Mouse (Mus musculus): ENCODE results near the gene Mtmr6. TPM values are rescaled to one million over a fixed set of nuclear protein-coding genes. Genes with fewer than 3 reads are reported as not detected.

The Mtmr6 gene
- total and polyA plus RNA-seq, 3 experiments = 21.3 to 29.1 TPM; not detected in 1

DNA sequence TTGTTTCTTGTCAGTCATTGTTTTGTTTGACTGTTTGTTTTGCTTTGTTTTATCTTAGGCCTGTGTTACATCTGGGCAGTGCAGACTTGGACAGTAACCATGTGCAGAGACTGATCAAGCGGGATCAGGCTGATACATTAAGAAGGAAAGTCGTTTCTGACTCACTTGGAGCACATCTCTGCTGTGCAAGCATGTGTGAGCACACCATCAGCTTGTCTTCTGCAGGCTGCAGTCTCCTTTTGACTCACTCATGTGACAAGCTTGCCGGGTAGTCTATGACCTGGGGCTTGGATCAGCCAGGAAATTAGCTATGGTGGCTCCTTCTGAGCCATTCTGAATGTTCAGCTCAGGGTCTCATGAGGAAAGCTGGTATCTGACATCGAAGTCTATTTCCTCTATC is 75.5 kb downstream of the Mtmr6 start:
- TF ChIP-seq ZC3H11A (IDR thresholded peaks at IDR 0.05; ENCODE audit: low read depth, low read length) (no peak), JUND (IDR thresholded peaks at IDR 0.05; ENCODE audit: low read depth, low read length) (no peak), NELFE (IDR thresholded peaks at IDR 0.05; ENCODE audit: low read depth, low read length) (no peak), CTCF (IDR thresholded peaks at IDR 0.05 in 2 of 3, conservative IDR thresholded peaks at IDR 0.05 in 1 of 3; ENCODE audit: control insufficient read depth in 1 of 3, insufficient read depth in 1 of 3, low read depth in 2 of 3, low read length in 3 of 3, poor library complexity in 1 of 3, severe bottlenecking in 1 of 3) (no peak), KAT2A (conservative IDR thresholded peaks at IDR 0.05; ENCODE audit: low read depth, low read length) (no peak)
- H3K4me3 ChIP-seq (ENCODE audit: control insufficient read depth in 1 of 2, insufficient read depth in 1 of 2, low read depth in 2 of 2, low read length in 2 of 2) = no peak overlapping the region

DNA sequence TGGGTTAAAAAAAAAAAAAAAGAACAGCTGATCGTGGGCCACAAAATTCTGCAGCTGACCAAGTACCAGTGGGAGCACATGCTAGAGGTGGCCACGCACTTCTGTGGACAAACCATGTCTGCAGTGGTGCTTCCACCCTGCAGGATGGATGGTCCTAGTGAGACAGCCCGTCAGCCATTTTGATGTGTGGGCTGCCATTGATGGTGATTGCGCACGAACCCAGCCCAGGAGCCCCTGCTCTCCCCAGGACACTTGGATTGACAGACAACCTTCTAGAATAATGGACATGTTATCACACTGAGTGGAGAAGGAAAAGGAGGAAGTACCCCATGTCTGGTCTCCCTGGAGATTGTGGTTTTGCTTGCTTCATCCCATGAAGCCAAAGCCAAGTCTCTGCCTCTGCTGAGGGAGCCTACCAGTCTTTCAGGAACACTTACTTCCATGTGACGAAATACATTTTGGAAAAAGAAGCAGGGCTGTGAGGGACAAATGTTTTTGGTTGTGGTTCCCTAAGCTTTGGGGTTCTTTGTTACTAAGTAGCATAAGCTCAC is 80.4 kb downstream of the Mtmr6 start:
- Histone ChIP-seq H3K79me2 (ENCODE audit: control insufficient read depth, insufficient read depth, low read length, poor library complexity) (no peaks in the 10 kb centered on the region), H3K4me3 (ENCODE audit: control insufficient read depth in 1 of 2, insufficient read depth in 1 of 2, low read depth in 2 of 2, low read length in 2 of 2) (no peak overlapping the region), H3K9ac (ENCODE audit: control insufficient read depth, low read depth, low read length, poor library complexity, severe bottlenecking) (no peak overlapping the region), H3K4me1 (ENCODE audit: control insufficient read depth in 1 of 2, insufficient read depth in 2 of 2, low read length in 2 of 2) (no peaks in the 10 kb centered on the region), H3K9me3 (replicated peaks; ENCODE audit: insufficient read depth, low read length) (no peaks in the 10 kb centered on the region), H3K27ac (ENCODE audit: control insufficient read depth, low read depth, low read length) (no peak overlapping the region), H3K27me3 (ENCODE audit: control insufficient read depth in 1 of 2, insufficient read depth in 2 of 2, low read length in 2 of 2) (no peaks in the 10 kb centered on the region; a peak in 1 of 4 replicates), H3K36me3 (ENCODE audit: control insufficient read depth in 1 of 2, insufficient read depth in 2 of 2, low read length in 2 of 2) (no peaks in the 10 kb centered on the region)
- DNase-seq (ENCODE audit: low read depth, low spot score) = peak; percentile 11
- no peak for TF ChIP-seq TBP (IDR thresholded peaks at IDR 0.05; ENCODE audit: low read depth, low read length)
- TF ChIP-seq MYC (IDR thresholded peaks at IDR 0.05; ENCODE audit: low read depth, low read length) = no peak
- TF ChIP-seq ZMIZ1 (IDR thresholded peaks at IDR 0.05; ENCODE audit: low read depth, low read length) = no peak
- no peak for TF ChIP-seq CHD2 (IDR thresholded peaks at IDR 0.05; ENCODE audit: low read length)
- TF ChIP-seq EP300 (IDR thresholded peaks at IDR 0.05; ENCODE audit: low read depth in 1 of 2, low read length in 2 of 2) = no peak
- no peak for TF ChIP-seq RAD21 (IDR thresholded peaks at IDR 0.05; ENCODE audit: low read depth, low read length)
- TF ChIP-seq ZKSCAN1 (IDR thresholded peaks at IDR 0.05; ENCODE audit: low read depth, low read length) = no peak
- TF ChIP-seq MYB (IDR thresholded peaks at IDR 0.05; ENCODE audit: low read depth, low read length) = no peak
- no peak for TF ChIP-seq POLR2A (IDR thresholded peaks at IDR 0.05; ENCODE audit: control insufficient read depth in 1 of 2, insufficient read depth in 1 of 2, low read depth in 1 of 2, low read length in 2 of 2, poor library complexity in 1 of 2)
- TF ChIP-seq POLR2AphosphoS2 (IDR thresholded peaks at IDR 0.05; ENCODE audit: low read length) = no peak
- TF ChIP-seq SIN3A (IDR thresholded peaks at IDR 0.05; ENCODE audit: low read length) = no peak
- no peak for TF ChIP-seq MAX (IDR thresholded peaks at IDR 0.05; ENCODE audit: low read length)

More for the DNA sequence above, 75.5 kb downstream of the Mtmr6 start:
- peaks cover 0 to 2% of the 10 kb centered on the region in 2 experiments; a peak in 1 of 4 replicates for H3K27me3 ChIP-seq (ENCODE audit: control insufficient read depth in 1 of 2, insufficient read depth in 2 of 2, low read length in 2 of 2)
- H3K9ac ChIP-seq (ENCODE audit: control insufficient read depth, low read depth, low read length, poor library complexity, severe bottlenecking) = no peak overlapping the region
- H3K36me3 ChIP-seq (ENCODE audit: control insufficient read depth in 1 of 2, insufficient read depth in 2 of 2, low read length in 2 of 2) = no peaks in the 10 kb centered on the region
- H3K27ac ChIP-seq (ENCODE audit: control insufficient read depth, low read depth, low read length) = no peak overlapping the region
- H3K79me2 ChIP-seq (ENCODE audit: control insufficient read depth, insufficient read depth, low read length, poor library complexity) = no peaks in the 10 kb centered on the region
- DNase-seq (ENCODE audit: low read depth, low spot score) = no peak
- H3K9me3 ChIP-seq (replicated peaks; ENCODE audit: insufficient read depth, low read length) = no peaks in the 10 kb centered on the region
- no peaks in the 10 kb centered on the region for H3K4me1 ChIP-seq (ENCODE audit: control insufficient read depth in 1 of 2, insufficient read depth in 2 of 2, low read length in 2 of 2)

Other genes with a start within 250 kb of the Mtmr6 start
- gene Atp8a2, start 68.0 kb upstream of the Mtmr6 start, total RNA-seq (2012; rRNA removed) = 0.16 and 0.39 TPM in 2 replicates
- gene Atp8a2, start 68.0 kb upstream of the Mtmr6 start, polyA plus RNA-seq (2012; ENCODE audit: insufficient read depth in 1 of 2, insufficient read length in 2 of 2, low read depth in 1 of 2, low replicate concordance in 2 of 2, missing spikeins in 1 of 2) = under 1 TPM in 1 of 2 experiments, not detected in 1; 0.29 TPM
- not detected in 2 replicates for gene Nupl1, start 13.8 kb upstream of the Mtmr6 start, total RNA-seq (2012; rRNA removed)
- not detected for gene Nupl1, start 13.8 kb upstream of the Mtmr6 start, polyA plus RNA-seq (2012; ENCODE audit: insufficient read depth in 1 of 2, insufficient read length in 2 of 2, low read depth in 1 of 2, low replicate concordance in 2 of 2, missing spikeins in 1 of 2)
- gene Gm49336, start 13.7 kb upstream of the Mtmr6 start, total RNA-seq (2012; rRNA removed) = 75.6 and 87.9 TPM in 2 replicates
- 10 to 100 TPM; 37.1 to 59.9 TPM for gene Gm49336, start 13.7 kb upstream of the Mtmr6 start, polyA plus RNA-seq (2012; ENCODE audit: insufficient read depth in 1 of 2, insufficient read length in 2 of 2, low read depth in 1 of 2, low replicate concordance in 2 of 2, missing spikeins in 1 of 2)
- gene Amer2, start 108.0 kb downstream of the Mtmr6 start, total RNA-seq (2012; rRNA removed) = not detected in 2 replicates
- gene Amer2, start 108.0 kb downstream of the Mtmr6 start, polyA plus RNA-seq (2012; ENCODE audit: insufficient read depth in 1 of 2, insufficient read length in 2 of 2, low read depth in 1 of 2, low replicate concordance in 2 of 2, missing spikeins in 1 of 2) = under 1 TPM in 1 of 2 experiments, not detected in 1; 0.01 TPM